Mouse (Mus musculus): ENCODE results near the gene Cpeb3. TPM values are rescaled to one million over a fixed set of nuclear protein-coding genes. Genes with fewer than 3 reads are reported as not detected.
"Not testable (repeated sequence)": the region's sequence is repeated elsewhere in the genome, so short reads cannot be mapped to it uniquely, and the experiment has no call there.

The Cpeb3 gene
- polyA plus RNA-seq, 1 experiment = 5.5 TPM

DNA sequence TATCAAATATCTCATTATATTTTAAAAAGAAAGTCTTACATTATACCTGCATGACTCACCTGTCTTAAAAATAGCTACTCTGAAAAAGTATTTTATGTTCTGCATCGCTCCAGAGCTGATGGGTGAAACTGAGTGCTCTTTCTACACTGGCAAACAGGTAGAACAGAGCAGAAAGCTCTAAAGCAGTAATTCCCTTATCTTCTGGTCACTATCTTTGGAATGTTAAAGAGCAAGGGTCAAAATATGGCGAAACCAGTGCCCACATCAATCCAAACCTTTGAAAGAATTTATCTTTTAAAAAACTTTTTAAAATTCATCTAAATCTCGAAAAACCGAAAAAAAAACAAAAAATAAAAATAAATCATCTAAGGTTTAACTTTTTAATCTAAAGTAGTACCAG is 52.4 kb downstream of the Cpeb3 start:
- DNase-seq (ENCODE audit: low spot score) = no peak

- DNase-seq (ENCODE audit: low spot score) = no peak
These were observed 61.3 kb downstream of the Cpeb3 start for GRCm38 (mm10) chr19:37147145-37147544.

DNA sequence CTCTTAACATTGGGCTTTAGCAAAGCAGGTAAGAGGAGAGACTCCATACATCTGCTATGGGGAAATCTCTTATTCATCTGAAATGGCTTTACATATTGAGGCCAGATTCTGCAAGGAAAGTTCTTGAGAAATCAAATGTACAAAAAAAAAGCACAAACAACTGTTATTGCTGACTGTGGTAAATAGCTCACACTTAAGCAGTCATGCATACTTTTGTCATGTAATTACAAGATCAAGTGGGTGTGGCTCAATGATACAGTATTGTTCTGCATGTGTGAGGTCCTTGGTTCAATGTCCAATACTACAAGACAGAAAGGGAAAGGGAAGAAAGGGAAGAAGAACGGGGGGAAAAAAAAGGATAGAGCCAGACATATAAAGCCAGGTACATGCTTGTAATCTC is 62.6 kb downstream of the Cpeb3 start:
- no peak for DNase-seq (ENCODE audit: low spot score)

DNA sequence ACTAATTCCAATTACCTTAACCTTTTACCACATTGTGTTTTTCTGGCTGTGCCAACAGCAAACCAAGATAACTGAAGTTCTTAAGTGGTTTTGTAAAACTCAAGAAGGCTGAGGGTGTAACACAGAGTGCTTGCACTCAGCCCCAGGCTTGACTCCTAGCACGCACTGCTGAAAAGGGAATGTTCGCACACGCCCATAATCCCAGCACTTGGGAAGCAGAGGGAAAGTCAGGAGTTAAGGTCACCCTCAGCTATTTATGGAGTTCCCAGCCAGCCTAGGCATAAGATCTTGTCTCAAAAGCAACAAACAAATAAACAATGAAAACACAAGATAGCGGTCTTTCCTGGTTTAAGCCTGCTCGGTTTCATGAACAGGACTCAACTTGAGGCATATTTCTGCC is 63.0 kb downstream of the Cpeb3 start:
- no peak for DNase-seq (ENCODE audit: low spot score)

DNA sequence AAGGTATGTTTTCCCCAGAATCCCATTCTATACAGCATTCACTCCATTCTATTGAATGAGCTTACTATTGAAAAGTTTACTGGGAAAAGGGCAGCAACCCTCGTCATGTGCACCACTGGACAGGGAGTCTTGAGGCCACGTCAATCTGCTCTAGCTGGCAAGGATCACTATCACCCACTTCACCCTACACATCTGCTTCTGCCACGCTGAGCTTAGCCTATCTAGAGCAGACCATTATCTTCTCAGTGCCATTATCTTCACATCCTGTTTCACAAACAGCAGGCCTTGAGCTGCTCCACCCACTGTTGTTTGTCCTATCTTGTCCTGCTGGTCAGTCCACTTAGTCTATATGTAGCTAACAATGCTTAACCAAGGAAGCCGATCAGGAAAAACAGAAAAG is 66.8 kb downstream of the Cpeb3 start:
- no peak for DNase-seq (ENCODE audit: low spot score)

GRCm38 (mm10) chr19:37137133-37137532 is 71.3 kb downstream of the Cpeb3 start:
- DNase-seq (ENCODE audit: low spot score) = no peak

GRCm38 (mm10) chr19:37135459-37135858 is 72.9 kb downstream of the Cpeb3 start:
- DNase-seq (ENCODE audit: low spot score) = not testable (repeated sequence)

DNA sequence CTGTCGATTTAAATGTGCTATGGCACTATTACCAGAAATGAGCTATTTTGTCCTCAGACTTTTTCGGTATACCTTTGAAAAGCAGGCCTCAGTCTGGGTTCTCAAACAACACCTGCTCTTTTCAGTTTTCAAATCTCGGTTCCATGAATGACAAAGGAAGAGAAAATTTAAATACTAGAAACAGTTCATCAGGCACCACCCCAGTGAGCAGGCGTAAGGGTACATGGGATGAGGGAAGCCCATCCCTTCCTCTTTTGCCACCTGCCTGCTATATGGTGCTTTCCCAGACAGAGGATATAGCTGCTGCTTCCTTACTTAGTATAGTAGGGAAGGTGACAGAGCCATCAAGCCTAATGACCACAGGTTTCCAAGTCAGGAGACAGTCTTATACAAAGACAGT is 74.7 kb downstream of the Cpeb3 start:
- DNase-seq (ENCODE audit: low spot score) = no peak

GRCm38 (mm10) chr19:37131660-37132059 is 76.7 kb downstream of the Cpeb3 start:
- no peak for DNase-seq (ENCODE audit: low spot score)

DNA sequence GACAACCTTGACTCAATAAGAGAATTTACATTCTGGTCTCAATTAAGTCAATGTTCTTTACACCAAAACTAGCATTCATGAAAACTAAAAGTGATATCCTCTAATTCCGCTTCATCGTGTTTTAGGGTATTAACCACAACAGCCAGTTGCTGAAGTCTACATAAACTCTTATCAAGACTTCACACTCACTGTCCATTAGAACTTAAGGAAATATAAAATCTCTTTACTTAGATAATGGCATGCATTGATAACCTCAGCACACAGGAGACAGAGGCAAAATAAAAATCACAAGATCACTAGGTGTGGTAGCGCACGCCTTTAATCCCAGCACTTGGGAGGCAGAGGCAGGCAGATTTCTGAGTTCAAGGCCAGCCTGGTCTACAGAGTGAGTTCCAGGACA is 79.9 kb downstream of the Cpeb3 start:
- no peak for DNase-seq (ENCODE audit: low spot score)

DNA sequence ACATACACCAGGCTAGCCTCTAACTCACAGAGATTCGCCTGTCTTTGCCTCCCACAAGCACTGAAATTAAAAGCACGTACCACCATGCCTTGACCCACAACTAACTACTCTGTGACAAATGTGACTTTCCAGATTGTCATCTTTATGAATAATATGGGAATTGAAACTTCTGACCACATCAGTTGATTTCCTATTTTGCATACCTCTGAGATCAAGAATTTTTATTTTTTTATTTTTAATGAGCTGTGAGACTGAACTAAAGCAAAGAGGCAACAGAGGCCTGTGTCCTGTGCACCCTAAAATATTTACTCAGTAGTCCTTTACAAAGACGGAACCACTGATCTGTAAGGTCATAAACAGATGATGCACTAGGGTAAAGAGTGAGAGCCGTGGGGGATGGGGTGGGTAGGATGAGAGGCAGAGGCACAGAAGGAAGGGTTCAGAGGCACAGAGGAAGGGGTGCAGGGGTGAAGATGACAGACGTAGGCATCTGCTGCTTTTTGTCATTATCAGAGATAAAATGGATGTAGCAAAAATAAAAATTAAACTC is 81.3 kb downstream of the Cpeb3 start:
- DNase-seq (ENCODE audit: low spot score) = no peak

- DNase-seq (ENCODE audit: low spot score) = no peak
These were observed 83.4 kb downstream of the Cpeb3 start for GRCm38 (mm10) chr19:37124961-37125360.

GRCm38 (mm10) chr19:37119281-37119680 is 89.1 kb downstream of the Cpeb3 start:
- no peak for DNase-seq (ENCODE audit: low spot score)

GRCm38 (mm10) chr19:37115824-37116223 is 92.6 kb downstream of the Cpeb3 start:
- no peak for DNase-seq (ENCODE audit: low spot score)

DNA sequence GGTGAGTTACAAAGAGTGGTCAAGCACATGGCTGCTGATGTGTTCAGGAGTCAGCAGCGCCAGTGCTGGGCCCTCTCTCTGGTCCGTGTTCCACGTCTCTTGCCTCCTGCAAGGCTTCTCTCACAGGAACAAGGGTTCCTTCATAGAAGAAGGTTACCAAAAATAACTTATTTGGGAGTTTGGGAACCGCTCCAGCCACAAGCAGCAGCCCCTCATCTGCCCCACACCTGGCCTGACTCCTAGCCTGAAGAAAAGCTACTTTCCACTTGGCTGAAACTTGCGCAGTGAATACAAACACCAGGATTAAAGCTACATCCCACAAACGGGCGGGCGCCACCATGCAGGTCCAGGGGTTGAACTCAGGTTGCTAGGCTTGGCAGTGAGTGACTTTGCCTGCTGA is 93.0 kb downstream of the Cpeb3 start:
- no peak for DNase-seq (ENCODE audit: low spot score)

GRCm38 (mm10) chr19:37111831-37112230 is 96.6 kb downstream of the Cpeb3 start:
- no peak for DNase-seq (ENCODE audit: low spot score)

DNA sequence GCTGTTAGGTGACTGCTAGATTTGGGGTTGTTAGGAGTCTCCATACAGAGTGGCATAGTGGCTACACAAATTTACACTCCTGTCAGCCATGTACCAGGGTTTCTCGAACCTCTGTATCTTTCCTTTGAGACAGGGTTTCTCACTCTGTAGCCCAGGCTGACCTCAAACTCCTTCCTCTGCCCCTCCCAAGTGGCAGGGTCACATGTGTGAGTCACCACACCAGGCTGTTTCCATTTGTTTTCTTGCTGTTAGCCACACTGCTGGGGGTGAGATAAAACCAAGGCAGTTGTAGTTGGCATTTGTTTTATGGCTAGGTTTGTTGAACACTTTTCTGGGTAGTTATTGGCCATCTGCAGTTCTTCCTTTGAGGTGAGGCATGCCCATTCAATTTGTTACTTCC is 97.9 kb downstream of the Cpeb3 start:
- no peak for DNase-seq (ENCODE audit: low spot score)

DNA sequence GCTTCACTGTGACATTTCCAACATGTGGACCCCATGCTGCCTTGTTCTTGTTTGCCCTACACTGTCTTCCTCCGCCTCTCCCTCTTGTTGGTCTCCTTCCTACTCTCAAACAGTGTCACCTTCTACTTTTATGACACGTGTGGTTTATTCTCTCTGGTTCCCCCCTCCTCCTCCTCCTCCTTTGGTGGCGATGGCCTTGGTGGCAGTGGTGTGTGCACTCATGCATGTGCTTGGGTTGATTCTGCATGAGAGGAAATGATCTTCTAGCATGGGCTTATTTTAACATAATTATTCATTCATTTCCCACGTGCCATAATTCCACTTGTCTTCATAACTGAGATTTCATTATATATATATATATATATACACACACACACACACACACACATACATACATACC is 98.5 kb downstream of the Cpeb3 start:
- no peak for DNase-seq (ENCODE audit: low spot score)

- no peak for DNase-seq (ENCODE audit: low spot score)
These were observed 107.7 kb downstream of the Cpeb3 start for GRCm38 (mm10) chr19:37100689-37101088.

- no peak for DNase-seq (ENCODE audit: low spot score)
These were observed 112.6 kb downstream of the Cpeb3 start for GRCm38 (mm10) chr19:37095666-37096330.

- no peak for DNase-seq (ENCODE audit: low spot score)
These were observed 115.2 kb downstream of the Cpeb3 start for GRCm38 (mm10) chr19:37093181-37093580.

DNA sequence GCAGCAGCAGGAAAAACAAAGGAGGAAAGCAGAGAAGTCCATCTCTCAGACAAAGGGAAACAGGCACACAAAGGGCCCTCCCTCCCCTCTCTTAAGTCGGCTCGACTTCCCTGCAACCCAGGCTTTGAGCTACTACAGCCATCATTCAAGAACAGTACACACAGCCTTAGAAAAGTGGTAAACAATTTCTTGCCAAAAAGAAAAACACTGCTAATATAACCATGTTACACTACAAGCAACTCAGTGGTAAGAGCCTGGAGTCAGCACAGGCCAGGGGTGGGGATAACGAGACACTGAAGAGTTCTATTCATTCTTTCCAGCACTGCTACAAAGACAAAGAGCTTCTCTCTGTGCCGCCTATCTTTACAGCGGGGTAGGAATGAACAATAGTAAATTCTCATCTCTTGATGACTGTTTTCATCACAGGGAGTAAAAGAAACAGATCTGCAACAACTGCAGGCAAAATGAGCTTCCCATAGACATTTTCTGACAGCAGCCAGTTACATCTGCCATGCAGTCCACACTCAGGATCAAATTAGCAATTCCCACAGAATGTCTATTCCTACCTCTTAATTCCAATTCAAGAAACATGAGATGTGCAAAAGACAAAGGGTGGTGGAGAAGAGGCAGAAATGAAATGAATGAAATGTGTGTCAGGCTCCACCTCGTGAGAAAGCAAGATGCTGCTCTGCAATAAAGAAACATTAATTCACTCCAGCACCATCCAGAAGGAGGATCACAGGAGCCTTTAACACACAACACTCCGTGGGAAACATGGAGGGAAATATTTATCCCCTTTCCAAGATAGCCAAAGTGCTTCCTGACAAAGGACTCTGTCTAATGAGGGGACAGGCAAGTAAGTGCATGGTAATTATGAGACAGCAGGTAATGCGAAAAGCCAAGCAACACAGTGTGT is 118.0 kb downstream of the Cpeb3 start:
- no peak for DNase-seq (ENCODE audit: low spot score)

All from urinary bladder, adult 2 months (tissue).